Mouse (Mus musculus): ENCODE results near the gene Hacd1.

Gene Hacd1

GRCm38 (mm10) chr2:13960136-13960535 lies 95.8 kb downstream of the Hacd1 start:
- no peak for DNase-seq

- no peak for DNase-seq
Observed at GRCm38 (mm10) chr2:13956463-13956862, 99.5 kb downstream of the Hacd1 start.

- DNase-seq, result peak; percentile 11
Observed at GRCm38 (mm10) chr2:13938118-13938517, 117.8 kb downstream of the Hacd1 start.

GRCm38 (mm10) chr2:13935343-13935742 lies 120.6 kb downstream of the Hacd1 start:
- DNase-seq, result no peak

GRCm38 (mm10) chr2:13932253-13932652 lies 123.7 kb downstream of the Hacd1 start:
- DNase-seq, result no peak

- DNase-seq, result no peak
Observed at GRCm38 (mm10) chr2:13930724-13931123, 125.2 kb downstream of the Hacd1 start.

GRCm38 (mm10) chr2:13888568-13888967 lies 167.4 kb downstream of the Hacd1 start:
- no peak for DNase-seq

GRCm38 (mm10) chr2:13857461-13857860 lies 198.5 kb downstream of the Hacd1 start:
- no peak for DNase-seq

- DNase-seq, result peak; percentile 18
Observed at GRCm38 (mm10) chr2:13855510-13855909, 200.4 kb downstream of the Hacd1 start.

GRCm38 (mm10) chr2:13836310-13836709 lies 219.6 kb downstream of the Hacd1 start:
- no peak for DNase-seq

GRCm38 (mm10) chr2:13834989-13835388 lies 220.9 kb downstream of the Hacd1 start:
- no peak for DNase-seq

GRCm38 (mm10) chr2:13816645-13817044 lies 239.3 kb downstream of the Hacd1 start:
- DNase-seq, result no peak

- DNase-seq, result no peak
Observed at GRCm38 (mm10) chr2:13808593-13808992, 247.3 kb downstream of the Hacd1 start.

- DNase-seq, result no peak
Observed at GRCm38 (mm10) chr2:13808008-13808407, 247.9 kb downstream of the Hacd1 start.

GRCm38 (mm10) chr2:13806120-13806519 lies 249.8 kb downstream of the Hacd1 start:
- DNase-seq, result no peak

GRCm38 (mm10) chr2:13800639-13801038 lies 255.3 kb downstream of the Hacd1 start:
- no peak for DNase-seq

Measured in lung, postnatal 14 days (tissue).